Mouse (Mus musculus) spleen, postnatal 4 days (tissue): ENCODE measurements around the gene Mtap.
A peak's percentile ranks its signal among the peaks of the same experiment; 100 is the strongest.

Experiments used
- DNase-seq, 2 experiments: peaks; one replicate each; pipeline ENCODE4 v3.0.0; 2022; ENCODE audit warnings: low spot score in 2 of 2

Gene Mtap

GRCm38 (mm10) chr4:89137542-89138360 is 829 bp downstream of the Mtap start:
- DNase-seq: peak in 1 of 2 experiments; percentile 31

GRCm38 (mm10) chr4:89138361-89138651 is 1.4 kb downstream of the Mtap start:
- no peak for DNase-seq

- no peak for DNase-seq
Observed at GRCm38 (mm10) chr4:89140832-89141231, 3.9 kb downstream of the Mtap start.

GRCm38 (mm10) chr4:89145409-89145808 is 8.5 kb downstream of the Mtap start:
- peak; percentile 70 to 90 for DNase-seq

GRCm38 (mm10) chr4:89146291-89146690 is 9.4 kb downstream of the Mtap start:
- DNase-seq: no peak

GRCm38 (mm10) chr4:89149261-89149660 is 12.3 kb downstream of the Mtap start:
- no peak for DNase-seq

GRCm38 (mm10) chr4:89161389-89161788 is 24.5 kb downstream of the Mtap start:
- DNase-seq: no peak

GRCm38 (mm10) chr4:89162496-89162895 is 25.6 kb downstream of the Mtap start:
- DNase-seq: no peak

- no peak for DNase-seq
Observed at GRCm38 (mm10) chr4:89163613-89164012, 26.7 kb downstream of the Mtap start.

- no peak for DNase-seq
Observed at GRCm38 (mm10) chr4:89164681-89165080, 27.8 kb downstream of the Mtap start.

GRCm38 (mm10) chr4:89168877-89169276 is 32.0 kb downstream of the Mtap start:
- no peak for DNase-seq

- DNase-seq: no peak
Observed at GRCm38 (mm10) chr4:89169739-89170138, 32.8 kb downstream of the Mtap start.

GRCm38 (mm10) chr4:89170931-89171330 is 34.0 kb downstream of the Mtap start:
- DNase-seq: no peak

GRCm38 (mm10) chr4:89172873-89173605 is 36.1 kb downstream of the Mtap start:
- DNase-seq: no peak

GRCm38 (mm10) chr4:89177514-89178307 is 40.8 kb downstream of the Mtap start:
- no peak for DNase-seq

- DNase-seq: peak in 1 of 2 experiments; percentile 4
Observed at GRCm38 (mm10) chr4:89180121-89180520, 43.2 kb downstream of the Mtap start.

GRCm38 (mm10) chr4:89181656-89182055 is 44.7 kb downstream of the Mtap start:
- DNase-seq: peak; percentile 8 to 51

- DNase-seq: peak in 1 of 2 experiments; percentile 45
Observed at GRCm38 (mm10) chr4:89182486-89182885, 45.6 kb downstream of the Mtap start.

- no peak for DNase-seq
Observed at GRCm38 (mm10) chr4:89195481-89195880, 58.6 kb downstream of the Mtap start.

- no peak for DNase-seq
Observed at GRCm38 (mm10) chr4:89197128-89197527, 60.2 kb downstream of the Mtap start.

GRCm38 (mm10) chr4:89200806-89201205 is 63.9 kb downstream of the Mtap start:
- no peak for DNase-seq

GRCm38 (mm10) chr4:89209310-89209709 is 72.4 kb downstream of the Mtap start:
- DNase-seq: no peak
